In genomic region chr8:71406099-71407015, GRCm38 (mm10) we compare ENCODE assay signal across 8 mouse cellular contexts. TPM values are rescaled to one million over a fixed set of nuclear protein-coding genes. Genes with fewer than 3 reads are reported as not detected.
DNase-seq lines count a peak whose midpoint lies in the region; ATAC-seq and TF ChIP-seq lines count a peak whose summit lies in the region.

No protein-coding gene starts in this region.

- peak overlapping the region; percentile 60 for H3K9ac ChIP-seq in intestine, embryonic 15.5 days
- peak overlapping the region; percentile 84 for H3K9ac ChIP-seq in liver, postnatal 0 days (replicated peaks)

- DNase-seq in ovary, postnatal 14 days (ENCODE audit: low spot score), result peak; percentile 51
- DNase-seq in ovary, adult 18-20 months (ENCODE audit: low spot score), result no peak
- peak; percentile 57 for DNase-seq in cerebellum, adult 9-10 months
- DNase-seq in forelimb bud, embryonic 11.5 days (ENCODE audit: low read depth, low spot score), result peak; percentile 70
- peak; percentile 89 for DNase-seq in liver, postnatal 0 days
- peak; percentile 84 for DNase-seq in neural tube, embryonic 10.5 days (ENCODE audit: extremely low spot score, low spot score)
- DNase-seq in thymus, postnatal 25 days, result peak; percentile 73

- TF ChIP-seq CTCF in liver, postnatal 0 days (IDR thresholded peaks at IDR 0.05; ENCODE audit: low read depth), result peak; percentile 93

- H3K27me3 ChIP-seq in intestine, embryonic 15.5 days (replicated peaks), result no peaks in the 10 kb centered on the region
- no peaks in the 10 kb centered on the region for H3K27me3 ChIP-seq in liver, postnatal 0 days (ENCODE audit: insufficient read depth, low read length)

- peaks cover 19% of the 10 kb centered on the region for H3K36me3 ChIP-seq in intestine, embryonic 15.5 days
- H3K36me3 ChIP-seq in liver, postnatal 0 days (replicated peaks; ENCODE audit: insufficient read depth, low read length), result peaks cover 31% of the 10 kb centered on the region

- WGBS in intestine, embryonic 15.5 days, result under 1% methylated on average over 55 of the region's 55 CpGs
- under 1% methylated on average over 55 of the region's 55 CpGs for WGBS in liver, postnatal 0 days (ENCODE audit: insufficient replicate concordance)

- H3K9me3 ChIP-seq in intestine, embryonic 15.5 days, result no peaks in the 10 kb centered on the region
- no peaks in the 10 kb centered on the region for H3K9me3 ChIP-seq in liver, postnatal 0 days (ENCODE audit: low read length)

- no peak for TF ChIP-seq EP300 in liver, postnatal 0 days (IDR thresholded peaks at IDR 0.05; ENCODE audit: low read depth)

- H3K4me3 ChIP-seq in intestine, embryonic 15.5 days (replicated peaks), result peak overlapping the region; percentile 55
- H3K4me3 ChIP-seq in liver, postnatal 0 days (ENCODE audit: low read depth, low read length), result peak overlapping the region; percentile 92

- peaks cover 34% of the 10 kb centered on the region for H3K4me1 ChIP-seq in intestine, embryonic 15.5 days (replicated peaks)
- peaks cover 20% of the 10 kb centered on the region for H3K4me1 ChIP-seq in liver, postnatal 0 days (ENCODE audit: insufficient read depth)

- H3K27ac ChIP-seq in intestine, embryonic 15.5 days, result peak overlapping the region; percentile 60; the same call in 1 of the 2 replicates
- H3K27ac ChIP-seq in liver, postnatal 0 days (ENCODE audit: low read depth), result peak overlapping the region; percentile 70

- ATAC-seq in intestine, embryonic 15.5 days, result peak; percentile 74
- ATAC-seq in liver, postnatal 0 days, result peak; percentile 67

- peak overlapping the region; percentile 80 for H3K4me2 ChIP-seq in intestine, embryonic 15.5 days (replicated peaks)
- H3K4me2 ChIP-seq in liver, postnatal 0 days (ENCODE audit: low read depth, low read length), result peak overlapping the region; percentile 97

RNA-seq across cellular contexts. Expression of gene Ankle1, which starts 0.5 kb away (rescaled TPM):
- 31.6 and 41.6 TPM in 2 replicates for polyA plus RNA-seq in intestine, embryonic 15.5 days (2015; fragmentation: Nextera tagmentation; extraction: Ambion mirVana)
- polyA plus RNA-seq in liver, postnatal 0 days (2015; fragmentation: Nextera tagmentation; extraction: Ambion mirVana), result 11.4 and 11.9 TPM in 2 replicates

RNA-seq across cellular contexts. Expression of gene Babam1, which starts 9.7 kb away (rescaled TPM):
- 97.8 and 99.8 TPM in 2 replicates for polyA plus RNA-seq in intestine, embryonic 15.5 days (2015; fragmentation: Nextera tagmentation; extraction: Ambion mirVana)
- polyA plus RNA-seq in liver, postnatal 0 days (2015; fragmentation: Nextera tagmentation; extraction: Ambion mirVana), result 40.0 and 40.7 TPM in 2 replicates

RNA-seq across cellular contexts. Expression of gene Ushbp1, which starts 10.8 kb away (rescaled TPM):
- polyA plus RNA-seq in intestine, embryonic 15.5 days (2015; fragmentation: Nextera tagmentation; extraction: Ambion mirVana), result 8.8 and 10.8 TPM in 2 replicates
- polyA plus RNA-seq in liver, postnatal 0 days (2015; fragmentation: Nextera tagmentation; extraction: Ambion mirVana), result 4.6 and 5.6 TPM in 2 replicates

RNA-seq across cellular contexts. Expression of gene Nr2f6, which starts 24.6 kb away (rescaled TPM):
- 81.1 and 85.7 TPM in 2 replicates for polyA plus RNA-seq in intestine, embryonic 15.5 days (2015; fragmentation: Nextera tagmentation; extraction: Ambion mirVana)
- 38.0 and 46.6 TPM in 2 replicates for polyA plus RNA-seq in liver, postnatal 0 days (2015; fragmentation: Nextera tagmentation; extraction: Ambion mirVana)

RNA-seq across cellular contexts. Expression of gene Ocel1, which starts 35.3 kb away (rescaled TPM):
- 6.7 and 7.9 TPM in 2 replicates for polyA plus RNA-seq in intestine, embryonic 15.5 days (2015; fragmentation: Nextera tagmentation; extraction: Ambion mirVana)
- 5.3 and 5.9 TPM in 2 replicates for polyA plus RNA-seq in liver, postnatal 0 days (2015; fragmentation: Nextera tagmentation; extraction: Ambion mirVana)
